Mouse (Mus musculus): ENCODE data around the gene Tmem108.

- no peak for TF ChIP-seq CTCF (IDR thresholded peaks at IDR 0.05; ENCODE audit: borderline replicate concordance, control insufficient read depth, extremely low read depth, insufficient read depth, low read length, poor library complexity)
- TF ChIP-seq POLR2A (IDR thresholded peaks at IDR 0.05; ENCODE audit: control insufficient read depth, extremely low read depth, insufficient read depth, low read length, poor library complexity) = no peak
Observed at GRCm38 (mm10) chr9:103584865-103585264, 176.8 kb downstream of the Tmem108 start.

Measured in thymus, adult 2 months (tissue).